Mouse (Mus musculus): ENCODE data around the gene Dapk1.

The Dapk1 gene

GRCm38 (mm10) chr13:60696741-60697140 is 95.0 kb downstream of the Dapk1 start:
- no peak for DNase-seq

GRCm38 (mm10) chr13:60698021-60698420 is 96.3 kb downstream of the Dapk1 start:
- DNase-seq, result no peak

- DNase-seq, result peak; percentile 96
Observed at GRCm38 (mm10) chr13:60701671-60702171, 100.0 kb downstream of the Dapk1 start.

- no peak for DNase-seq
Observed at GRCm38 (mm10) chr13:60707541-60708468, 106.1 kb downstream of the Dapk1 start.

- DNase-seq, result no peak
Observed at GRCm38 (mm10) chr13:60709136-60709535, 107.4 kb downstream of the Dapk1 start.

- no peak for DNase-seq
Observed at GRCm38 (mm10) chr13:60710963-60711362, 109.2 kb downstream of the Dapk1 start.

GRCm38 (mm10) chr13:60713537-60713936 is 111.8 kb downstream of the Dapk1 start:
- DNase-seq, result no peak

GRCm38 (mm10) chr13:60716107-60716506 is 114.4 kb downstream of the Dapk1 start:
- no peak for DNase-seq

GRCm38 (mm10) chr13:60717421-60717820 is 115.7 kb downstream of the Dapk1 start:
- DNase-seq, result no peak

GRCm38 (mm10) chr13:60719581-60719980 is 117.8 kb downstream of the Dapk1 start:
- no peak for DNase-seq

- DNase-seq, result peak; percentile 84
Observed at GRCm38 (mm10) chr13:60722763-60723162, 121.0 kb downstream of the Dapk1 start.

GRCm38 (mm10) chr13:60728276-60729054 is 126.7 kb downstream of the Dapk1 start:
- no peak for DNase-seq

GRCm38 (mm10) chr13:60729055-60729402 is 127.3 kb downstream of the Dapk1 start:
- no peak for DNase-seq

- no peak for DNase-seq
Observed at GRCm38 (mm10) chr13:60730587-60730986, 128.8 kb downstream of the Dapk1 start.

GRCm38 (mm10) chr13:60731001-60731400 is 129.3 kb downstream of the Dapk1 start:
- DNase-seq, result no peak

GRCm38 (mm10) chr13:60735306-60735705 is 133.6 kb downstream of the Dapk1 start:
- DNase-seq, result no peak

GRCm38 (mm10) chr13:60736421-60737105 is 134.8 kb downstream of the Dapk1 start:
- no peak for DNase-seq

GRCm38 (mm10) chr13:60737632-60738324 is 136.0 kb downstream of the Dapk1 start:
- DNase-seq, result peak; percentile 99

GRCm38 (mm10) chr13:60738429-60738828 is 136.7 kb downstream of the Dapk1 start:
- DNase-seq, result peak; percentile 95

GRCm38 (mm10) chr13:60740248-60740647 is 138.5 kb downstream of the Dapk1 start:
- no peak for DNase-seq

GRCm38 (mm10) chr13:60742611-60743010 is 140.9 kb downstream of the Dapk1 start:
- no peak for DNase-seq

- DNase-seq, result peak; percentile 95
Observed at GRCm38 (mm10) chr13:60743381-60744077, 141.8 kb downstream of the Dapk1 start.

Data from heart, adult 11 months (tissue).